Mouse (Mus musculus) liver, postnatal 0 days (tissue): ENCODE measurements around the gene Samd8.

Source experiments
- CTCF ChIP-seq: sonication (generic); IDR thresholded peaks from 2 replicates; pipeline ENCODE4 v1.5.1; 2016; ENCODE audit warnings: antibody characterized with exemption, low read depth
- EP300 ChIP-seq: IDR thresholded peaks from 2 replicates; pipeline ENCODE4 v1.6.1; 2016; ENCODE audit warnings: antibody characterized with exemption, low read depth, mild to moderate bottlenecking

DNA sequence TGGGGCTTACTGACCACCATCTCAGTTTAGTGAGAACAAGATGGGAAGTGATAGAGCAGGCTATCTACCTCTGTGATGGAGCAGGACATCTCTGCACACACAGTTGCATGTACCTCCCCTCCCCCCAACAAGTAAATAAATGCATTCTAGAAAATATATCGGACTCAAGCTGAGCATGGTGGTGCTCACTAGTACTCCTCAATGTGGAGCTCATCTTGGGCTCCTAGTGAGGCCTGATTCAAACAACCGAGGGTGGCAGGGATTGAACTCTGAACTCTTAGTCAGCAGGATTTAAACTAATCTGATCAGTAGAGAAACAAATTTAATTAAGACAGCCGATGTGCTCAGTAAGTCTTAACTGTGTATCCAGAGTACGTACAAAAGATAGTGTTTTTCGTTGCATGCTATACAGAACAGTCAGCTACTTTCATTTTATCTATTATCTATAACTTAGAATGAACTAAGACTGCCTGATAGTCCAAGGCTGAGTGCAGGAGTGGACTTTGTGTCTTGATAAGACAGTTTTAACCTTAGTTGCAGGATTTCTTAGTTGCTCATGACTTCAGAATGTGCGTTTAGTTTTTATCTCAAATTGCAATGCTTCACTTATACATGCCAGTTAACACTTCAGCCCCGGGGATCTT lies 15.5 kb downstream of the Samd8 start:
- TF ChIP-seq EP300 (no peak), CTCF (no peak)
